Mouse (Mus musculus): ENCODE results near the gene Pdhb.

- TF ChIP-seq CTCF (IDR thresholded peaks at IDR 0.05; ENCODE audit: low read depth, low read length), result no peak
- TF ChIP-seq GATA2 (IDR thresholded peaks at IDR 0.05; ENCODE audit: borderline replicate concordance, low read depth, low read length), result no peak
These were observed 46.0 kb upstream of the Pdhb start for GRCm38 (mm10) chr14:8218730-8219380.

All from G1E (cell line).